Mouse (Mus musculus): ENCODE data around the gene D330020A13Rik.

GRCm38 (mm10) chr6:120301137-120301536 lies 7.0 kb downstream of the D330020A13Rik start:
- peak; percentile 83 for TF ChIP-seq CTCF (IDR thresholded peaks at IDR 0.05; ENCODE audit: low read depth)
- no peak for TF ChIP-seq EP300 (optimal IDR thresholded peaks at IDR 0.05)
